Comparison of ENCODE assay signal across 21 mouse cellular contexts in genomic region chr2:18907269-18907668, GRCm38 (mm10).
DNase-seq lines count a peak whose midpoint lies in the region; ATAC-seq and TF ChIP-seq lines count a peak whose summit lies in the region.
"Had no signal": no experiment of that assay in that cellular context is flagged by ENCODE, and none has a peak within 500 bp of the region (broad histone marks: within the 10 kb centered on the region; RNA-seq: fewer than 3 reads in every experiment).

No protein-coding gene starts in this region.

- H3K4me3 ChIP-seq in forebrain, embryonic 10.5 days, result no peak overlapping the region
- H3K4me3 ChIP-seq in forebrain, embryonic 13.5 days, result no peak overlapping the region
- H3K4me3 ChIP-seq in hindbrain, embryonic 15.5 days, result no peak overlapping the region
- H3K4me3 ChIP-seq in hindbrain, postnatal 0 days (ENCODE audit: low read length), result no peak overlapping the region
- H3K4me3 ChIP-seq in limb, embryonic 15.5 days, result no peak overlapping the region
- H3K4me3 ChIP-seq in limb, embryonic 10.5 days, result no peak overlapping the region
- no peak overlapping the region for H3K4me3 ChIP-seq in midbrain, embryonic 15.5 days
- H3K4me3 ChIP-seq in midbrain, embryonic 14.5 days (replicated peaks; ENCODE audit: low read depth, low read length), result no peak overlapping the region
- H3K4me3 ChIP-seq: embryonic facial prominence, embryonic 12.5 days; heart, embryonic 15.5 days; megakaryocyte, embryonic 14.5 days had no signal

- no peaks in the 10 kb centered on the region for H3K27me3 ChIP-seq in forebrain, embryonic 10.5 days (ENCODE audit: poor library complexity, severe bottlenecking)
- no peaks in the 10 kb centered on the region for H3K27me3 ChIP-seq in forebrain, embryonic 13.5 days
- no peaks in the 10 kb centered on the region for H3K27me3 ChIP-seq in hindbrain, embryonic 15.5 days
- H3K27me3 ChIP-seq in hindbrain, postnatal 0 days (ENCODE audit: insufficient read depth, low read length), result no peaks in the 10 kb centered on the region
- H3K27me3 ChIP-seq in limb, embryonic 15.5 days, result no peaks in the 10 kb centered on the region
- no peaks in the 10 kb centered on the region for H3K27me3 ChIP-seq in limb, embryonic 10.5 days (ENCODE audit: low read depth, poor library complexity, severe bottlenecking)
- no peaks in the 10 kb centered on the region for H3K27me3 ChIP-seq in midbrain, embryonic 15.5 days (replicated peaks)
- no peaks in the 10 kb centered on the region for H3K27me3 ChIP-seq in midbrain, embryonic 14.5 days (ENCODE audit: control insufficient read depth, insufficient read depth, low read length)
- H3K27me3 ChIP-seq: embryonic facial prominence, embryonic 12.5 days; heart, embryonic 15.5 days; megakaryocyte, embryonic 14.5 days had no signal

- no peak for DNase-seq in forebrain, embryonic 10.5 days (ENCODE audit: extremely low spot score, low spot score)
- DNase-seq in hindbrain, postnatal 0 days (ENCODE audit: low spot score), result no peak
- DNase-seq in limb, embryonic 10.5 days (ENCODE audit: low spot score), result no peak
- DNase-seq in midbrain, embryonic 14.5 days, result no peak
- DNase-seq: adrenal gland, postnatal 14 days; gastrocnemius, postnatal 36 days; heart, postnatal 36 days; kidney, adult 11 months; kidney, postnatal 14 days; lung, postnatal 10 days; thymus, adult 18-20 months; thymus, postnatal 36 days had no signal

- peak overlapping the region; percentile 46; the same call in 1 of the 2 replicates for H3K27ac ChIP-seq in forebrain, embryonic 10.5 days
- H3K27ac ChIP-seq in forebrain, embryonic 13.5 days, result no peak overlapping the region
- no peak overlapping the region for H3K27ac ChIP-seq in hindbrain, embryonic 15.5 days (replicated peaks)
- H3K27ac ChIP-seq in hindbrain, postnatal 0 days, result no peak overlapping the region
- H3K27ac ChIP-seq in limb, embryonic 15.5 days, result 0 out of 2 replicates have a peak overlapping the region, but pooled peaks have one; percentile 4
- H3K27ac ChIP-seq in limb, embryonic 10.5 days, result no peak overlapping the region
- H3K27ac ChIP-seq in midbrain, embryonic 15.5 days, result no peak overlapping the region
- no peak overlapping the region for H3K27ac ChIP-seq in midbrain, embryonic 14.5 days (replicated peaks; ENCODE audit: low read depth, low read length)
- H3K27ac ChIP-seq: embryonic facial prominence, embryonic 12.5 days; heart, embryonic 15.5 days; hindbrain, embryonic 14.5 days; liver, embryonic 14.5 days had no signal

- peaks cover 15% of the 10 kb centered on the region for H3K4me1 ChIP-seq in forebrain, embryonic 10.5 days
- H3K4me1 ChIP-seq in forebrain, embryonic 13.5 days, result peaks cover 13% of the 10 kb centered on the region
- no peaks in the 10 kb centered on the region for H3K4me1 ChIP-seq in hindbrain, embryonic 15.5 days (replicated peaks)
- no peaks in the 10 kb centered on the region for H3K4me1 ChIP-seq in hindbrain, postnatal 0 days (ENCODE audit: insufficient read depth, low read length)
- H3K4me1 ChIP-seq in limb, embryonic 15.5 days, result no peaks in the 10 kb centered on the region
- peaks cover 8% of the 10 kb centered on the region; the same call in 1 of the 2 replicates for H3K4me1 ChIP-seq in limb, embryonic 10.5 days
- no peaks in the 10 kb centered on the region for H3K4me1 ChIP-seq in midbrain, embryonic 15.5 days
- no peaks in the 10 kb centered on the region for H3K4me1 ChIP-seq in midbrain, embryonic 14.5 days (ENCODE audit: control insufficient read depth, insufficient read depth, low read length)
- H3K4me1 ChIP-seq: embryonic facial prominence, embryonic 12.5 days had no signal

- no peak for TF ChIP-seq CTCF in hindbrain, postnatal 0 days (IDR thresholded peaks at IDR 0.05; ENCODE audit: low read depth)

- H3K36me3 ChIP-seq in forebrain, embryonic 10.5 days (replicated peaks), result no peaks in the 10 kb centered on the region
- H3K36me3 ChIP-seq in forebrain, embryonic 13.5 days (ENCODE audit: poor library complexity, severe bottlenecking), result no peaks in the 10 kb centered on the region
- no peaks in the 10 kb centered on the region for H3K36me3 ChIP-seq in hindbrain, embryonic 15.5 days
- H3K36me3 ChIP-seq in hindbrain, postnatal 0 days (ENCODE audit: insufficient read depth, low read length), result no peaks in the 10 kb centered on the region
- no peaks in the 10 kb centered on the region for H3K36me3 ChIP-seq in limb, embryonic 15.5 days
- no peaks in the 10 kb centered on the region for H3K36me3 ChIP-seq in limb, embryonic 10.5 days
- H3K36me3 ChIP-seq in midbrain, embryonic 15.5 days (replicated peaks), result no peaks in the 10 kb centered on the region
- no peaks in the 10 kb centered on the region for H3K36me3 ChIP-seq in midbrain, embryonic 14.5 days (ENCODE audit: control insufficient read depth, insufficient read depth, low read length)
- H3K36me3 ChIP-seq: embryonic facial prominence, embryonic 12.5 days; heart, embryonic 15.5 days had no signal

- no peak; the same call in 1 of the 2 replicates for ATAC-seq in forebrain, embryonic 13.5 days
- ATAC-seq in hindbrain, embryonic 15.5 days (ENCODE audit: low FRiP score, low read depth), result peak; percentile 9; the same call in 1 of the 2 replicates
- ATAC-seq in hindbrain, postnatal 0 days, result no peak
- no peak for ATAC-seq in limb, embryonic 15.5 days (ENCODE audit: insufficient number of reproducible peaks, low FRiP score, low TSS enrichment, low read depth)
- 0 out of 2 replicates have a peak, but pooled peaks have one; percentile 26 for ATAC-seq in midbrain, embryonic 15.5 days (replicated peaks)
- ATAC-seq in midbrain, embryonic 14.5 days (ENCODE audit: low FRiP score, low TSS enrichment), result no peak

- no peak overlapping the region for H3K4me2 ChIP-seq in forebrain, embryonic 13.5 days
- H3K4me2 ChIP-seq in hindbrain, embryonic 15.5 days, result no peak overlapping the region
- no peak overlapping the region for H3K4me2 ChIP-seq in hindbrain, postnatal 0 days (ENCODE audit: low read depth, low read length)
- H3K4me2 ChIP-seq in limb, embryonic 15.5 days, result no peak overlapping the region
- no peak overlapping the region for H3K4me2 ChIP-seq in midbrain, embryonic 15.5 days
- H3K4me2 ChIP-seq in midbrain, embryonic 14.5 days (ENCODE audit: low read length), result no peak overlapping the region
- H3K4me2 ChIP-seq: embryonic facial prominence, embryonic 12.5 days; heart, embryonic 15.5 days; hindbrain, embryonic 14.5 days had no signal

- WGBS in forebrain, embryonic 10.5 days, result 75% methylated on average over 8 of the region's 8 CpGs
- WGBS in forebrain, embryonic 13.5 days, result 74% methylated on average over 8 of the region's 8 CpGs
- 60% methylated on average over 8 of the region's 8 CpGs for WGBS in hindbrain, embryonic 15.5 days
- 58% methylated on average over 8 of the region's 8 CpGs for WGBS in hindbrain, postnatal 0 days
- 64% methylated on average over 8 of the region's 8 CpGs for WGBS in limb, embryonic 15.5 days
- 58% methylated on average over 8 of the region's 8 CpGs for WGBS in limb, embryonic 10.5 days
- WGBS in midbrain, embryonic 15.5 days, result 79% methylated on average over 8 of the region's 8 CpGs
- 80% methylated on average over 8 of the region's 8 CpGs for WGBS in midbrain, embryonic 14.5 days

- no peak overlapping the region for H3K9ac ChIP-seq in forebrain, embryonic 13.5 days
- H3K9ac ChIP-seq in hindbrain, embryonic 15.5 days, result no peak overlapping the region
- no peak overlapping the region for H3K9ac ChIP-seq in hindbrain, postnatal 0 days (replicated peaks; ENCODE audit: low read length)
- no peak overlapping the region for H3K9ac ChIP-seq in limb, embryonic 15.5 days
- no peak overlapping the region for H3K9ac ChIP-seq in midbrain, embryonic 15.5 days
- no peak overlapping the region for H3K9ac ChIP-seq in midbrain, embryonic 14.5 days (replicated peaks; ENCODE audit: low read length)
- H3K9ac ChIP-seq: embryonic facial prominence, embryonic 12.5 days; heart, embryonic 15.5 days; hindbrain, embryonic 14.5 days; liver, embryonic 14.5 days had no signal

- no peaks in the 10 kb centered on the region for H3K9me3 ChIP-seq in forebrain, embryonic 10.5 days
- no peaks in the 10 kb centered on the region for H3K9me3 ChIP-seq in forebrain, embryonic 13.5 days (replicated peaks)
- no peaks in the 10 kb centered on the region for H3K9me3 ChIP-seq in hindbrain, embryonic 15.5 days
- no peaks in the 10 kb centered on the region for H3K9me3 ChIP-seq in hindbrain, postnatal 0 days (ENCODE audit: low read length)
- no peaks in the 10 kb centered on the region for H3K9me3 ChIP-seq in limb, embryonic 15.5 days
- H3K9me3 ChIP-seq in limb, embryonic 10.5 days (replicated peaks), result no peaks in the 10 kb centered on the region
- H3K9me3 ChIP-seq in midbrain, embryonic 15.5 days, result no peaks in the 10 kb centered on the region
- no peaks in the 10 kb centered on the region for H3K9me3 ChIP-seq in midbrain, embryonic 14.5 days (ENCODE audit: control insufficient read depth, low read length)
- H3K9me3 ChIP-seq: embryonic facial prominence, embryonic 12.5 days; heart, embryonic 15.5 days; megakaryocyte, embryonic 14.5 days had no signal

Comparison
In these comparisons a context has a peak if more than half of its experiments do, and no peak if none do; other contexts are left out.
1. H3K27ac ChIP-seq: peak in forebrain, embryonic 10.5 days (single experiment) and limb, embryonic 15.5 days (single experiment); none in forebrain, embryonic 13.5 days (single experiment), hindbrain, embryonic 15.5 days (single experiment), hindbrain, postnatal 0 days (single experiment), limb, embryonic 10.5 days (single experiment), midbrain, embryonic 15.5 days (single experiment) and midbrain, embryonic 14.5 days (single experiment).
2. ATAC-seq: peak in hindbrain, embryonic 15.5 days (single experiment) and midbrain, embryonic 15.5 days (single experiment); none in forebrain, embryonic 13.5 days (single experiment), hindbrain, postnatal 0 days (single experiment), limb, embryonic 15.5 days (single experiment) and midbrain, embryonic 14.5 days (single experiment).